Mouse (Mus musculus) NIH3T3 (cell line): ENCODE results near the gene Hs3st3a1.

Source experiments
- DNase-seq: peaks from one replicate; pipeline ENCODE4 v3.0.0-alpha.2; 2012; ENCODE audit warnings: low read depth

Gene Hs3st3a1

DNA sequence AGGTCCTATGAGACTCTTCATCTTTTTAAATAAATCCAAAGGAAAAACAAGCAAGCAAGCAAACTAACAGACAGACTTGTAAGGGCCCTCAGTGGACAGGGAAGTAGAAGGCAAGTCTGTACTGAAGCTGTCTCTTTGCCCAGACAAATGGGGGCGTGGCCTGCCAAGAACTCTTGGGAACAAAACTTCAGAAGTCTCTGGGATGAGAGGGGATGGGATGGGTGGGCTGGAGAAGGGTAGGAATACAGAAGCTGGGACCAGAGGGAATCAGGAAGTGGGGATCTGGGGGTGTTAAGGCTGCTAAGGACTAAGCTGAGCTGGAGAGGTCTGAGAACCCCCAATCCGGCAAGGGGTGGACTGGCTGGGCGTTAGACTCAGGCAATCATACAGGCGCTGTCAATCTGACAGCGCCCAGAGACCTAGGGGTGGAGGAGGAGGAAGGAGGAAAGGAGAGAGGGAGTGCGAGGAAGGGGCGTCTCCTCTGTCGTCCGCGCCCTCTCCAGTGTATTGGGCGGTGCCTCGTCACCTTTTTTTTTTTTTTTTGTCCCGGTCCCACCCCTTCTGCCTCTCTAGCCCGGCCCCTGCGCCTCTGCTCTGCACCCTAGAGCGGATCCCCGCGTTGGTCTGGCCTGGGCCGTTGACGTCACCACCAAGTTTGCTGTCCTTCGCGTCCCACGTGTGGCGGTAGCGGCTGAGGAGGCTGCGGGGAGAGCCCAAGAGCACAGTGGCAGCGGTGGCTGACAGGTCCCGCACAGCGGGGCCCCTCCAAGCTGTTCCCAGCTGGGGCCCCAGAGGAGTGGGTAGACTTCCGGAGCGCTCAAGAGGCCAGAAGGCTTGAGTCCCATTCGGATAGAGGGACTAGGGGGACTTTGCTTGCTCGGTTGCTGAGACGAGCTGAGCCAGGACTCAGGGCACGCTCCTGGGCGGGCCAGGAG is at the start of gene Hs3st3a1:
Gene Hs3st3a1 (plus strand): TSS at position 722 of the 935 bp plus-strand sequence.
- no peak for DNase-seq

DNA sequence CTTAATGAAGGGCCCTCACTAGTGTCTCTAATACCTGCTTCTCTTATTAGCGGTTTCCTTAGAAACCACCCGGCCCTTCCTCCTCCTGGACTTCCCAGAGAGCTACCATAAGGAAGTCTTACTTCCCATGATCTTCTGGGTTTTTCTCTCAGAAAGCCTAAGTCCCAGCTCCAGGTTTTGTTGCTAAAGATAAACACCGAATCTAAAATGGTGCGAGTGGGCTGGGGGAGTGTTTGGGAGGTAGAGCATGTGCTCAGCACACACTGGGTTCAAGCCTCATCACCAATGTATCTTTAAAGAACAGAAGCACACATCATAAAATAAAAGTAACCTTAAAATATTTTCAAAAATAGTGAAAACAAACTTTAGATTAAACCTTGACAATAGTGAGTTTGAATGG is 48.8 kb upstream of the Hs3st3a1 start:
- DNase-seq: no peak

DNA sequence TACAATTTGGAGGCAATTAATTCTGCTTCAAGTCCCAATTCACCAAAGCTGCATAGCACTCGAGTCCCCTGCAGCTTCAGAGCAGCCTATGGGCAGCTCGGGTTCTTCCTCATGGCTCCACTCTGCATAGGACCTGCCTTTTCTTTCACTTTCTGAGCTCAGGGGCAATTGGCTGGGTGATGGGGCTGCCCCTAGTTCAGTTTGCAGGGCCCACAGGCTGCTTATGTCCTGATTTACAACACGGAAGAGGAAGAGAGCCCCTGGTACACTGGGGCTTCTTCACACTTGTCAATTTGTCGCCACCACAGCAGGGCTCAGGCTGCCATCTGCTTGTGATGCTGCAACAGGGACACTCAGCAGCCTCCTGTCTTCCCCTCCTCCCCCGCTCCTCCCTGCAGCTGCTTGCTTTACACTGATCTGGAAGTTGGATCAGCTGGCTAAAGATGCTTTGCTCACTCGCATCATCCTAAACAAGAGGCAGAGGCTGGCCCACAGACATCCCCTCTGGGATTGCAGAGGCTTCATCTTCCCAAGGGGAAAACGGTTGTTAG is 38.7 kb upstream of the Hs3st3a1 start:
- DNase-seq: no peak

DNA sequence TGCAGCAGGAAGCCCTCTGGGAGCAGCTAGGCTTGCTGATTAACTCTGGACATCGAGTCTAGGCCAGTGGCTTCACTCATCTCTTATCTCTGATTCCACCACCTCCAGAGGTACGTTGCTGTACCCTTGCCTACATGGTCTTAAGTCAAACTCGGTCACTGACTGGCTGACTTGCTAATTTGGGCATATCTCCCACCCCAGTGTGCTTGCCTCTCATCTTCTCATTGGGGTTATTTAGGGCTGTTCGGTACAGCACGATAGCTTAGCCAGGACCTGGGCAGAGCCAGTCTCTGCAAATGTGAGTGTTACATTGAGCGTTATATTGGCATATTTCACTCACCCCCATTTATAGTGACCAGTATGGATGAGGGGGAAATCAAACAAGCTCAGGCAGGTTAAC is 38.2 kb upstream of the Hs3st3a1 start:
- DNase-seq: no peak

DNA sequence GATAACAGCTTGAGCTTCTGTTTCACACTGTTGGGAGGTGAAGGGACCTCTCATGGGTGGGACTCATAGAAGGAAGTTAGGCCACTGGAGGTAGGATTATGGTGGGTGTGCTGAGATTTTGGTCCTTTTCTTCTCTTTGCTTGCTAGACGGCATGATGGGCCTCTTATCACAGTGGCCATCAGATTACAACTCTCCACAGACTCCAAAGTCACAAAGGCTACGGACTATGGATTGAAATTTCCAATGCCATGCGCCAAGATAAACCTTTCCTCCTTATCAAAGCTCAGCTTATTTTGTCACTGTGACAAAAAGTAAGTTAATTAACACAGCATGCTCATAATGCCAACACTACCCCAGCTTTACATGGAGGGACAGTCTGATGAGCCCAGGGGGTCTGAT is 37.5 kb upstream of the Hs3st3a1 start:
- DNase-seq: no peak

DNA sequence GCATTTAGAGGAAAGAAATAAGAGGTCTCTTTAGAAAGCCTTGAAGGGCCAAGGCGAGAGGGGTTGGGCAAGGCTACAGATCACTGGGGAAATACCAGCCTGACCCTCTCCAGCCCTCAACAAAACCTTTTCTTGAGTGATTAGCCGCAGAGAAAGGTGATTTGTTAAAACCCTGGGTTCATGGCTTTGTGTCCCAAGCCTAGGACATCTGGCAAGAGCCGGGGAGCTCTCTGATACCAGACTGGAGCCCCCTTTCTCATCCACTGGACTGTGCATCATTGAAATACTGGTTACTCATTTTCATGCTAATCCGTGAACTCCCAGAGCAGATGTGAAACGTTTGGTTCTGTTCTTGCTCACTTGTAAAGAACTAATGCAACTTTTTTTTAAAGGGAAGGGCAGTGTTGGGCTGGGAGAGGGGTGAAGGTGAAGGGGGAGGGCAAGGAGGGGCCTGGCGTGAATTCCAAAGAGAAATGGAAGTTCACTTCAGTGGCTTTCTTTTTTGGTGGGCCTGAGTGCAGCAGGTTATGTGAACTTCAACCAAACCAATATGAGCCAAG is 34.5 kb upstream of the Hs3st3a1 start:
- DNase-seq: no peak

DNA sequence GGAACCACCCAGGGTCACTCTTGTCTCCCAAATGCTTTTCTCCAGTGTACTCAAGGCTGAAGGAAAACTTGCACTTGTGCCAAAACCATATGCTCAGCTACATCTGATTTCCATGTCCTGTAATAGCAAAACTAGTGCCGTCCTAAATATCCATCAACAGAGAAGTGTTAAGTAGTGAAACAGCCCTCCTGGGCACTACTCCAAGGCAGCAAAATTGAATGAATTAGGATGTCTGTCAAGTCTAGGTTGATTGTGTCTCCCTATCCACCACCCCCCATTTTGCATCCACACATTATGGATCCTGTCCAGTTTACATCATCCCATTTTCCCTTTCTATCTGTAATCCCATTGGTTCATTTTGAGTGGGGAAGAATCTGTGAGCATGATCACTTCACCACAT is 16.2 kb upstream of the Hs3st3a1 start:
- no peak for DNase-seq

DNA sequence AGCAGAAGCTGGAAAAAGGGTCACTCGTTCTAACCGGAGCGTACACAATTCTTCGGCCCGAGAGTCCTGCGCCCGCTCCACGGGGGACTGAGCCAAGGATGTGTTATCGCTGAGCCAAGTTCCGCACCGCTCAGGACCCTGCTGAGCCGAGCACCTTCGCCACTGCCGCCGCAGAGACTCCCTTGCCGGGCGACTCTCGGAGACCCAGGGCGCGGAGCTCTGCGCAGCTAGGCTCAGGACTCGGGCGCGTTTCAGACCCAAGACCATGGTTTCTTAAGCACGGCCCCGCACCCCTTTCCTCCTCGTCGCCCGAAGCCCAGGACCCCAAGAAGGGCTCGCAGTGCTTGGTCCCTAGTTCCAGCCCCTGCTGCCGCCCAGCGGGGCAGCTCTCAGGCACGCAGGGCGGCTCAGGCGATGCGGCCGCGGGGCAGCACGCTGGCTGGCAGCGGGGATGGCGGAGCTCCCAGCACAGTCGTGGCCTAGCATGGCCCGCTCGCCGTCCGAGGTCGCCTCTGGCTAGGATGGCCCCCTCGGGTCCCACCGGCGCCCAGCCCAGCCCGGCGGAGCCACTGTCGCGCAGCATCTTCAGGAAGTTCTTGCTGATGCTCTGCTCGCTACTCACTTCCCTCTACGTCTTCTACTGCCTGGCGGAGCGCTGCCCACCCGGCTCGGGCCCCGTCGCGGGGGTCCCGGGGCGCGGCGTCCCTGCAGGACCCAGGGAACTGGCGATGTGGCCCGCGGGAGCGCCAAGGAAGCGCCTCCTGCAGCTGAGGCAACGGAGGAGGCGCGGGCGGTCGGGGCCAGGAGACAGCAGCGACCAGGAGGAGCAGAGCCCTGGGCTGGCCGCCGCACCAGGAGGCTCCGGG is 647 bp downstream of the Hs3st3a1 start:
- DNase-seq: no peak

DNA sequence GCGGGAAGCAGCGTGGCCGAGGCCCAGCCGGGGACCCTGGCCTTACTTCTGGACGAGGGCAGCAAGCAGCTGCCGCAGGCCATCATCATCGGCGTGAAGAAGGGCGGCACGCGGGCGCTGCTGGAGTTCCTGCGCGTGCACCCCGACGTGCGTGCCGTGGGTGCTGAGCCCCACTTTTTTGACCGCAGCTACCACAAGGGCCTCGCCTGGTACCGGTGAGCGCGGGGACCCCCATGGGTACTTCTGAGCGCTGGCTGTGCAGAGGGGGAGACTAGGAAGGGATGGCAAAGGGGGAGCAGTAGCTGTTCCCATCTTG is 1.2 kb downstream of the Hs3st3a1 start, which contains the start of gene F930015N05Rik:
Gene F930015N05Rik (minus strand): TSS at position 242 of the 316 bp plus-strand sequence.
- DNase-seq: no peak

DNA sequence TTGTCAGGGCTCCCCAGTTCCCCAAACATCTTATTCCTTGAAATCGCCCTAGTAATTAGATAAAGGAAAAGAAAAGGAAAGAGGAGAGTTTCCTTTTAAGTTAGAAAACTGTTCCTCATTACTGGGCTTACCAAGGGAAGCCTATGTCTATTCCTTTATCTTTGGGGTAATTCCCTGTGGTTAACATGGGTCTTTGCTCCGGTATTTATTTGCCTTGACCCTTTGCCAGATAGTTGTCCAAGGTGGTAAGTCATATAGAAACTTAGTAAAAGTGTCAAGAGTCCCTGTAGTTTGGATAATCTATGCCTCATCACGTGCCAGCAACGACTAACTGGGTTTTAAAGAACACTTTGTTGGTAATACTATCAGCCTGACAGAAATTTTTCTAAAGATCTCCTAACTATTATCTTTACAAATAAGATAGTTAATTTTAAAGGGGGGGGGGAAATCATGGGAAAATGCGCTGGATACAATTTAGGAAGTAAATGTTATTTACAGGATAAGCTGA is 1.7 kb downstream of the Hs3st3a1 start:
- DNase-seq: no peak

DNA sequence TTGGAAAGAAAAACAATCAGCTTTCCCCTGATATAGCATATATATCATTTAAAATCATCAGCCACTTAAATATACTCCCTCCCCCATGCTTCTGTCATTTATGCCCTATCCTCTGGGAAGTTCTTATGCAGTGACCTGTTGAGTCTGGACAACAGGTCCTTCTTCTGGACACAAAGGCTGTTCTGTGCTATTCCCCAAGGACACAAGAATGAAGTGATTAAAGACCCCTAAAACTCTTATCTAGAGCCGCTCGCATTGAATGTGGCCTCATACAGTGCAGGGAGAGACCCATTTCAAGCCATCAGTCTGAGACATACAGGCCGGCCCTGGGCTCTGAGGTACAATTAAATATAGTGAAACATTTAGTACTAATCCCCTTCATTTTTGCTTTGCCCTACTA is 2.6 kb downstream of the Hs3st3a1 start:
- no peak for DNase-seq

DNA sequence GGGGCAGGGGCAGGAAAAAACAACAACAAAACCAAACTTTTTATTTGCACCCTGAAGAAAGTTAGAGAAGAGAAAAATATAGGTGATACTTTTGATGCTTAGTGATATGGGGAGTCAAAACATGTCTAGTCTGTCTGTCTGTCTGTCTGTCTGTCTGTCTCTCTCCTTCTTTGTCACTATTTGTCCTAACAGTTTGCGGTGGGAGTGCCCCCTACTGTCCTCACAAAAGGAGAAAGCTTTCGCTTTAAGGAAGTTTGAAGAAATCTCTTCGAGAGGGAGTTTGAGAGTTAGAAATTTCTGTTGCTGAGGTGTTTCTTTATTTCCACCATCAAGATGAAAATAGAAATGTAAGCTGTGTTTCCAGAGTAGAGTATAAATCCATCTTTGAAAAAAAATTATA is 3.8 kb downstream of the Hs3st3a1 start:
- DNase-seq: no peak

DNA sequence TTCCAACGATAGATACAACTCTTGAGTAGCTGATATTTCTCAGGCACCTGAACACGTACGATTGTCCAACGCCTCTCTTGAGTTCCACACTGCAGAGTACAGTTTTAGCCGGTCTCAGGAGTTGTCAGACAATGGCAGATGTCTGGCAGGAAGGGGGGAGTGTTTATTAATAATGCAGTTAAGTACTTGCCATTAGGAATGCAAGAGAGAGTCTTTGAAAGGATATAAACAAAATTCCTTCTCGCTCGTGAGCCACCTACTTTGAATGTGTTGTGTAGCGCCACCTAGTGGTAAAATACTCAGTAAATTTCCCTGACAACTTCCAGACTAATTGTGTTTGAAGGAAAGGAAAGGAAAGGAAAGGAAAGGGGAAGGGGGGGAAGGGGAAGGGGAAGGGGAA is 7.0 kb downstream of the Hs3st3a1 start:
- DNase-seq: peak; percentile 74

DNA sequence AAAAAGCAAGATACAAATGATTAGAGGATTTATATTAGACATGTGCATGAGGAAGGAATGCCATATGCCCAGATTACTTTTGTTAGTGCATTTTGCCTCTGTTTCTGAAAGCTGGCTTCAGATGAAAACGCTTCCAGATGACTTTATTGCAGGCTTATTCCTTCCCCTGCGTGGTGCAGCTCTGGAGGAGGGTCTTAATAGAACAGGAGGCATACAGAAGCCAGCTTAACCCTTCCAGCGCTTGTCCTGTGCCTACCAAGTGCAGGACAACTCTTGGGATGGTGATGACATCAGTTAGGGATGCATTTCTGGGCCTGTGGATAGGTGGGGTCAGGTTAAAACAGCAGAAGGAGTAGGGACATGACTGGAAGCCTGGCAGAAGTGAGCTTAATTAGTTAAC is 7.6 kb downstream of the Hs3st3a1 start:
- no peak for DNase-seq

DNA sequence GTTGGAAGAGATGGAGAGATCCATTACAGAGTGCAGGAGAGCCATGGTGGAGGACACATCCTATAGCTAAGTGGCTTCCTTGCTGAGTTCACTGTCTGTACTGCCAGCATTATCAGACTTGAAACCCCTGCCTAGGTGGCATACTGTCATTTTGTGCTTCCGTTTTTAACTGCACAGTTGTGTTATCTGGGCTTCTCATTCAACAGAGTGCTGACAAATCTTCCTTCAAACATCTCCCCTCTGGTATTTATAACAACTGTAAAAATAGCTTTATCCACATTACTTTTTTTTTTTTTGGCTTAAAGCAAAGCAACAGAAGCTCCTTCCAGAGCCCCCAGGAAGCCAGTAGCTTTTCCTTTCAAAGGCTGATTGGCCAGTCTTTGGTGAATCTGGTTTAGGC is 10.1 kb downstream of the Hs3st3a1 start:
- no peak for DNase-seq

DNA sequence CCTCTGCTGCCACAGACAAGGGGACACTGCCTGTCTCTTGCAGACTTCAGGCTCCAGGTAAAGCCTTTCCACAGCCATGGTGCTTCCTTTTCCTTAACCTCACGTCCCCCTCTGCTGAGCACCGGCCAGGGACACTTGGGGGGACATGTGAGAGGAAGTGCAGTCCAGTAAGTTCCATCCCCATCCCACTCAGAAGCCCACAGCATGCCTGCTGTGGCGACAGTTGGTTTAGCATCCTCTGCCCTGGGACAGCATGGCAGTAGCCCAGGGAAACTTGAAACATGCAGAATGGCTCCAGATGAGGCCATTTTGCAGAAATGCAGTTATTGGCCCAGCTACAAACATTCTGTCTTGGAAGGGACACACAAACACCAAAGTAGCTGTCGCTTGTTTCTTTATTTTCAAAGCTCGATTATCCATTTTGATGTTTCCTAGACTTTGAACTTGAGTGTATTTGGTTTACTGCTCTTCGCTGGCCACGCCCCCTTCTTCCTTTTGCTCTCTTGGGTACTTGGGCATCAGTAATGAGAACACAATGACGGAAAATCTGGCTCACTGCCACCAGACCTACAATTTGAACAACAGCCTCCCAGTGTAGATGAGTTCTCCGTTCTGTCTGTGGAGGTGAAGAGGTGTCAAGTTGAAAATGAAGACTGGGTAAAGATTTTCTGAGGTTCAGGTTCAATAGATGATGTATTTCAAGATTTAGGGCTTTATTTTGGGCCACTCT is 13.6 kb downstream of the Hs3st3a1 start:
- no peak for DNase-seq

DNA sequence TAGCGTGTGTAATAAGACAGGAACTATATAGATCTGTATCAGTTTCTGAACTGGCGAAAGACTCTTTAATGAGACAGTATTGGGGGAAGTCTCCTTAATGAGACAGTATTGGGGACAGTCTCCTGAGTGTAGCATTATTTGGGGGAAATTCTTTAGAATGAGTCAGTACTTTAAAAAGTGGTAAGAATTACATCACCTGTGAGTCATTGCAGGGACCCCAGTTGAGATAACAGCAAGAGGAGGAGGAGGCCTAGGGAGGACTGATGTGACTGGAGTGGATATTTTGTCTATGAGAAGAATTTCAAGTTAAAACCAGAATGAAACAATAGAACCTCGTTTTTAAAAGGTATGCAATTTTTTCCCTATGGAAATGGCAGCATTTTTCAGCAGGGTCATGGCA is 26.6 kb downstream of the Hs3st3a1 start:
- DNase-seq: no peak

DNA sequence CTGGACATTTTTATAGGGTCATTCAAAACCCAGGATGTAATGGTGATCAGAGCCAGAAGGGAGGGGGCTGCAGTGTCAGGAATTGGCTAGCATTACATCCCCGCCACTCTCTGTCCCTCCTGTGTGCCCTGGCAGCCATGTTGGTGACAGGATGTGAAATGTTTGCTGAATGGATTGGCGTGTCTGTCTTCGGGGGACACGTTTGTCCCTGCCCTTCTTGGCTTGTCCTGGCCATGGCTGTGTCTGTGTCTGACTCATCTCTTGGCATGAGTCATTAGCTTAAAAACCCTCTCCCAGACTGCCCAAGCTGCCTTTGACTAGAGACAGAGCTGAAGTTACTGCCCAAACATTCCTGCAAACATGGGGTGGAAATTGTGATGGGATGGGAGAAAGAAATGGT is 33.6 kb downstream of the Hs3st3a1 start:
- DNase-seq: no peak

DNA sequence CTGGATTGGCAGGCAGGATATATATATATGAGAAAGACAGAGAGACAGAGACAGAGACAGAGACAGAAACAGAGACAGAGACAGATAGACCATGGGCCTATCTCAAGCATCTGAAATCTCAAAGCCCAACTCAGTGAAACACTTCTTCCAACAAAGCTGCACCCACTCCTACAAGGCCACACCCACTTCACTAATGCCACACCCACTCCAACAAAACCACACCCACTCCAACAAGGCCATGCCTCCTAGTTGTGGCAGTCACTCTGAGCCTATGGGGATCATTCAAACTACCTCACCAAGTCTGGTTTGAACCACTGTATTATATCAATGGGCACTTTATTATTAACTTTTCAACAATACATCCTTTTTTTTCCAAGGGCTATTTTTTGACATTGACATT is 35.6 kb downstream of the Hs3st3a1 start:
- DNase-seq: no peak

DNA sequence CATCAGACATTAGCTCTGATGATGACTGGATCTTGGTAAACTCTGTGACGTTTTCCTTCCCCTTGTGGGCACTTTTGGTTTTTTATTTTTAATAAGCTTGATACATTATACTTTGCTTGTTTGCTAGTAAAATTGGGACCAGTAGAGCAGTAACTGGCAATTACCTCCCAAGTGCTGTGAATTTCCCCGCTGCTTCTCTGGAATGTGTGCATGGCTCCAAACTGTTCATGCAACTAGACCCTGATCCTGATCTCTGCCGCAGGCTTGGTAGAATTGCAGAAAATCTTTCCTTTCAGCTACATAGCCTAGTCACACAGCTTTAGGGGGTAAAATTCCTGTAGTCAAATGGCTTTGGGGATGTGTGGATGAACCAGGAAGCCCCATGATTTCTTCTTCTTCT is 38.5 kb downstream of the Hs3st3a1 start:
- no peak for DNase-seq

DNA sequence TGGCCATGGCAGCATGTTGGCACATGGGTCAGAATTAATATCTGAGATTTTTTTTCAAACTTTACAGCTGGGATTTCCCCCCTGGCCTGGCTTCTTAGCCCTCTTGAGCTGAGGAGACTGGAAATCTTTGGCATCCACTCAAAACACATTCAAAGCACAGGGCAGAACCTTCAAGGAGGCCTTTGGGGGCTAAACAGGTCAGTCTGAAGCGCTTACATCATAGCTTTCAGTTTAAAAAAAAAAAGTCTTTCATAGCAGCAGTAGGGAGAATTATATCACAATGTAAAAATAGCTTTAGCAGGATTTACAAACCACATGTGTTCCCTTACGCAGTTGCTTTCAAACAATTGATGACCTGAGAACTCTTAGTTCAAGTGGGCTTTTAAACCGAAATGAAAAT is 46.3 kb downstream of the Hs3st3a1 start:
- DNase-seq: no peak
